Mouse (Mus musculus) myocyte (in vitro differentiated cells): ENCODE measurements around the gene Srgn.

Source experiments
- POLR2A ChIP-seq: IDR thresholded peaks from one replicate; pipeline ENCODE4 v1.6.1; 2011; ENCODE audit warnings: low read depth, mild to moderate bottlenecking, control low read depth, moderate library complexity; ENCODE audit not compliant: insufficient read length
- TCF12 ChIP-seq: IDR thresholded peaks from one replicate; pipeline ENCODE4 v1.6.1; 2011; ENCODE audit warnings: mild to moderate bottlenecking, control low read depth; ENCODE audit not compliant: poor library complexity, insufficient read depth, severe bottlenecking
- USF1 ChIP-seq: IDR thresholded peaks from one replicate; pipeline ENCODE4 v1.6.1; 2011; ENCODE audit warnings: low read depth, mild to moderate bottlenecking, control low read depth, moderate library complexity

GRCm38 (mm10) chr10:62509032-62509656 is 18.1 kb downstream of the Srgn start:
- TF ChIP-seq POLR2A (no peak), TCF12 (no peak), USF1 (no peak)
